Mouse (Mus musculus) bone marrow, adult 2 months (tissue): ENCODE results near the gene Gm49393. TPM values are rescaled to one million over a fixed set of nuclear protein-coding genes. Genes with fewer than 3 reads are reported as not detected.
"Not testable (repeated sequence)": the region's sequence is repeated elsewhere in the genome, so short reads cannot be mapped to it uniquely, and the experiment has no call there.

ENCODE experiments used
- H3K27ac ChIP-seq: fragments of 200-500 bp; 2 replicates; pipeline ENCODE4 v1.5.1; 2012; ENCODE audit warnings: low read depth, mild to moderate bottlenecking, control low read depth, inconsistent platforms, low read length; ENCODE audit not compliant: control insufficient read depth, poor library complexity, insufficient read depth
- H3K4me1 ChIP-seq: fragments of 200-500 bp; 2 replicates; pipeline ENCODE4 v1.6.1; 2011; ENCODE audit warnings: low read length; ENCODE audit not compliant: control insufficient read depth, insufficient read depth
- H3K4me3 ChIP-seq: fragments of 200-500 bp; replicated peaks from 2 replicates; pipeline ENCODE3; 2011; ENCODE audit warnings: mild to moderate bottlenecking, low read depth, low read length, control low read depth; ENCODE audit not compliant: control insufficient read depth
- CTCF ChIP-seq: fragments of 200-500 bp; IDR thresholded peaks from 2 replicates; pipeline ENCODE4 v1.5.1; 2011; ENCODE audit warnings: low read length, control low read depth; ENCODE audit not compliant: control insufficient read depth, insufficient read depth
- POLR2A ChIP-seq: fragments of 200-500 bp; IDR thresholded peaks from 2 replicates; pipeline ENCODE4 v1.6.1; 2011; ENCODE audit warnings: low read depth, mild to moderate bottlenecking, control low read depth, low read length, borderline replicate concordance; ENCODE audit not compliant: control insufficient read depth
- WGBS: fragments of 180-500 bp; shearing (Covaris S2); methylation state at CpG from one replicate; pipeline ENCODE4 v1.1.7; 2018; 5-methylcytosine and 5-hydroxymethylcytosine counted together
- polyA plus RNA-seq: library from polyadenylated mRNA; stranded (reverse); fragments of >200 nt; gene quantifications from 2 replicates; pipeline ENCODE4 v1.2.4, GENCODE M21; 2011; ENCODE audit warnings: low replicate concordance; ENCODE audit not compliant: missing spikeins, insufficient read depth, insufficient read length

The Gm49393 gene
- polyA plus RNA-seq = not detected in 2 replicates

- 57% methylated on average over 2 of the region's 2 CpGs for WGBS
- not testable (repeated sequence) for H3K4me1 ChIP-seq, H3K27ac ChIP-seq, H3K4me3 ChIP-seq
Measured at GRCm38 (mm10) chr13:60935490-60935889, at the start of gene Gm49393. Gene Gm49393 (minus strand): TSS chr13:60935590.

- H3K27ac ChIP-seq, H3K4me1 ChIP-seq, H3K4me3 ChIP-seq: not testable (repeated sequence)
- WGBS = 77% methylated on average over 4 of the region's 4 CpGs
Measured at GRCm38 (mm10) chr13:60972319-60972718, 36.9 kb upstream of the Gm49393 start.

GRCm38 (mm10) chr13:60963985-60964384 lies 28.6 kb upstream of the Gm49393 start:
- 62% methylated on average over 4 of the region's 5 CpGs for WGBS
- H3K27ac ChIP-seq, H3K4me3 ChIP-seq, H3K4me1 ChIP-seq: not testable (repeated sequence)

GRCm38 (mm10) chr13:60961706-60962105 lies 26.3 kb upstream of the Gm49393 start:
- WGBS = 65% methylated on average over 5 of the region's 5 CpGs
- no peak overlapping the region for H3K27ac ChIP-seq
- TF ChIP-seq POLR2A = no peak
- TF ChIP-seq CTCF = no peak
- H3K4me3 ChIP-seq = no peak overlapping the region
- H3K4me1 ChIP-seq = no peaks in the 10 kb centered on the region

GRCm38 (mm10) chr13:60941884-60942283 lies 6.5 kb upstream of the Gm49393 start, which contains the start of gene Tpbpa:
Gene Tpbpa (minus strand): TSS chr13:60941984.
- H3K4me1 ChIP-seq, H3K4me3 ChIP-seq, H3K27ac ChIP-seq: not testable (repeated sequence)
- 75% methylated on average over 3 of the region's 3 CpGs for WGBS

GRCm38 (mm10) chr13:60936500-60936901 lies 1.1 kb upstream of the Gm49393 start, which contains the start of the genes Gm49391 and Ctla2a:
Gene Gm49391 (minus strand): TSS chr13:60936571.
Gene Ctla2a (minus strand): TSS chr13:60936625.
- 2% methylated on average over 5 of the region's 5 CpGs for WGBS
- no peak within 1 kb of the TSS for H3K4me3 ChIP-seq
- no peak within 1 kb of the TSS for H3K27ac ChIP-seq
- no peaks in the 10 kb centered on the region for H3K4me1 ChIP-seq
- TF ChIP-seq POLR2A (no peak), CTCF (no peak)

- not testable (repeated sequence) for H3K4me3 ChIP-seq, H3K4me1 ChIP-seq
- WGBS = 55% methylated on average over 2 of the region's 2 CpGs
Measured at GRCm38 (mm10) chr13:60904780-60905179, 30.6 kb downstream of the Gm49393 start, which contains the start of gene Tpbpb. Gene Tpbpb (minus strand): TSS chr13:60904880.

GRCm38 (mm10) chr13:60897328-60897727 lies 38.1 kb downstream of the Gm49393 start, which contains the start of gene Ctla2b:
Gene Ctla2b (minus strand): TSS chr13:60897447.
- Histone ChIP-seq H3K4me1 (no peaks in the 10 kb centered on the region), H3K4me3 (no peak within 1 kb of the TSS), H3K27ac (no peak within 1 kb of the TSS)
- TF ChIP-seq POLR2A = no peak
- no peak for TF ChIP-seq CTCF
- WGBS = 4% methylated on average over 3 of the region's 3 CpGs

More at GRCm38 (mm10) chr13:60904780-60905179, 30.6 kb downstream of the Gm49393 start, which contains the start of gene Tpbpb:
- H3K27ac ChIP-seq = not testable (repeated sequence)

GRCm38 (mm10) chr13:60896794-60897193 lies 38.6 kb downstream of the Gm49393 start, which contains the start of gene Gm49392:
Gene Gm49392 (minus strand): TSS chr13:60896894.
- 76% methylated on average over 8 of the region's 8 CpGs for WGBS
- H3K27ac ChIP-seq, H3K4me3 ChIP-seq, H3K4me1 ChIP-seq: not testable (repeated sequence)
